Mouse (Mus musculus): ENCODE data around the gene Cys1.

Cys1 gene

DNA sequence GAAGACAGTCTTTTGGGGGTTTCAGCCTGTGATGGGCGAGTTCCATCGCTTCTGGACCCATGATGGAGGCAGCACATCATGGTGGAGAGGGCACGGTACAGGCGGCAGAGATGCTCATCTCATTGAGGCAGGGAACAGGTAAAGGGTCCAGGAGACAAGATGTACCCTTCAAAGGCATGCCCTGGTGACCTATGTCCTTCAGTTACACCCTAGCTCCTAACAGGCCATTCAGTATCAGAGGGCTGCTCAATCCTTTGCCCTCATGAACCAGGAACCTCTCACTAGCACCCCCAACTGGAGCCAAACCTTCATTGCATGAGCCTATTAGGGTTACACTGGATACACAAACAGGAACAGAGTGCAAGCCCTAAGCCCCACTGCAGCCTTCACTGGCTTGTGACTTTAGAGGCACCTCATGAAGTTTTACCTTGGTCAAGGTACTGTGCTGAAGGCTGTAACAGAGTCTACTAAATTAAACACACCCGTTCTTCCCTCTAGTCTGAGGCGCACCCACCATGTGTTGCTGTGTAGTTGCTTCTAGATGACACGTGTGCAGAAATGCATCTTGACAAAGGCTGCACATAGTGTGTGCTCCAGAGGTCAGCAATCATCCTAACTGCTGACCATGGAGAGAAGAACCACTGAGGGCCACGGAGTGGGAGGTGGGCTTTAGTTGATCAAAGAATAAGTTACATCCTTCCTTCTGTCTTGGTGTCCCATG lies 16.0 kb upstream of the Cys1 start:
- DNase-seq, result no peak

DNA sequence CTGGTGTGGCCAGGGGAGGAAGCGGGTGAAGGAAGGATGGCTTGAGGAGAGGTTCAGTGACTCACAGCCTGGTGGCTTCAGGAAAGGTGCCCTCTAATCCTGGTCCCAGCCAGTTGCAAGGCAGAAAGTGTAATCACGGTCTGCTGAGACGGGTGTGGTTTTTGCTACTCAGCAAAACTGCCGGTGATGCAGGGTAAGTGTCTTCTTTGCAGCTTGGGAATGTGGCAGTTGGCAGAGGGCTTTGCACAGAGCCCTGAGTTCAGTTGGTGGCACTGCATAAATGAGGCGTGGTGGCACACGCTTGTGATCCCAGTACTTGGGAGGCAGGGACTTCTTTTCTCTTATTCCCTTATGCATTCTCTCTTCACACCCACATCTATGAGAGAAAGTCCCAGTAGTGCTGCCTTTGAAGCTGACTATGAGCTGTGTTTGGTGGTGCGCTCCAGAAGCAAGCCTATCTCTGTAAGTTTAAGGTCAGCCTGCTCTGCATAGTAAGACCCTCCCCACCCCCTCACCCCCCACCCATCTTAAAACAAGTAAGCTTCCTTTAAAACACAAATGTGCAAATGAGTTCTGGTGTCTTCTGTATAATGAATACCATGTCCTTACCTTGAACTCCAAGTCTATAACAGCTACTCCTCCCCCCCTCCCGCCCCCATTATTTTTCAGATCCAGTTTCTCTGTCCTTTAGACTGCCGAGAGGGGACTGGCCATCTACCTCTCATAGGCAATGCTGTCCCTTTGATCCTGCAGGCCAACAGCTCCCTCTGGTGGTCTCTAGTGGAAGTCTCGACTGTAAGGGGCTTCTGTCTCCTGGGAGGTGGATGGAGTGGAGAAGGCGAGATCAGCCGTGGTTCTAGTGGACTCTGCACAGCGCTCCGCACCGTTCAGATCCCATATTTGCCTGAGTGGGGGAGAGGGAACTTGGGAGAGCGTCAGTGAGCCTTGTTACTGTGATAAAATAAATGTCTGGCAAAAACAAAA lies 15.2 kb upstream of the Cys1 start:
- peak; percentile 78 to 81 for DNase-seq

DNA sequence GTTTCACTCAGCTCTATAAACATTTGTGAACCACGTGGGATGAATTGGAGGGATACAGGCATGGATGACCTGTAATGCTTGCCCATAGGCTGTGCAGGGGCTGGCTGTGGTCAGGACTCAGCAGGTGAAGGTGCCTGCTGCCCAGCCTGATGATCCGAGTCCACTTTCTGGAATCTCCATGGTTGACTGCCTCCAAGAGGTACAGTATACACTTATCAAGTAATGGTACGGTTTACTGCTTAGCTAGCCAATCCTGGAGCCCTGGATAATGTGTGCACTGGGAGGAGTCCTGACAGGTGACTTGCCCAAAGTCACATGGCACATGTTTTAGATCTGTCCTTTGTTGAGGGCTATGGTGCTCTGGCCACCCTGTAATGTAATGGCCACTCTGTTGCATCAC lies 8.7 kb upstream of the Cys1 start:
- DNase-seq, result no peak

DNA sequence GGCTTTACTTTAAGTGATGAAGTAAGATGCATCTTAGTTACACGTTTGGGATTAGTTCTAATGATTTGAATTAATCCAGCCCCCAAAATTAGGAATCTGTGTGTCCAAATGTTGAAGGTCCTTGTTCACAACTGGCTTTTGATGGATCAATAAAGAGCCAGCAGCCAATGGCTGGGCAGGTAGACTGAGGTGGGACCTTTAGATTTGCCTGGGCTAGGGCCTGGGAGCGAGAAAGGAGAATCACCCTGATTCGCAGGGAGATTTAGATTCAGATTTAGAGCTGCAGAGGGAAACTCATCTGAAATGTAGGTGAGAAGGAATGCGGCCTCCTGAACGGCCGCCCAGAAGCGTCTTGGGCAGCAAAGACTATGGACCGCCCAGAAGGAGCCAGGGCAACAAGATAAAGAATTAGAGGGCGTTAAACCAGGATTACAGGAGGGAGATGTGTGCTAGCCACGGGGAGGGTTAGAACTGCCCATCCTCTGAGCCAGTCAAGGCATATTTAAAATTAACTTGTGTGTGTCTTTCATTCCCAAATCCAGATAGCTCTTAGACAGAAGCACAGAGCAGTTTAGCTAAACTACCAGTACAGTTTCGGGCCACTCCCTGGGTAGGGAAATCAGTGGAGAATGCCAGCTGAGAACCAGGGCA lies 5.2 kb upstream of the Cys1 start:
- DNase-seq, result no peak

DNA sequence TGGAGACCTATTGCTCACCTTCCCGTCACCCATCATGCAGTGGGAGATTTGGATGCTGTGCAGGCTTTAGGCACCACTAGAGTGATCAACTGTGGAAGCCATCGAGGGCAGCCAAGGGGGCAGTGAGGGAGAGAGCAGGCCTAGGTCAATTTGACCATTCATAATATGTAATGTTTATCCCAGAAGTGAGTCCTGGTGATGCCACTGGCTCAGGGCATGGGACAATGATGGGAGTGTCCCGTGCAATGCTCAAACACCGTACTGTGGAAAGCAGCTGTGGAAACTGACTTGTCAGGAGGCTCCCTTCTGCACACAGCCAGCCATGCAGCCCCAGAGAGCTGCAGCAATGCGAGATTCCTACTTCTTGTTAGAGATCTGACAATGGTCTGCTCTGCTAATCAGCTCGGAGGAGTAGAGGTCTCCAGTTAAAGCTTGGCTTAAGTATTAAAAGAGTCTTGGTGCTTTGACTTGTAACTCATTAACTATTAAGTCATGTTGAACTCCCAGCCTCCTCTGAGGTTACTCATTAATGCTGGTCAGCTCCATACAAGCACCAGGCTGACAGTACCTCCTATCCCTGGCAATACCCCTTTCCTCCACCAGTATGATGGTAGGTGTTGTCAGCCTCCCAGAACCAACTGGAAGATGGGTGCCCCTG lies 4.6 kb upstream of the Cys1 start:
- no peak for DNase-seq

DNA sequence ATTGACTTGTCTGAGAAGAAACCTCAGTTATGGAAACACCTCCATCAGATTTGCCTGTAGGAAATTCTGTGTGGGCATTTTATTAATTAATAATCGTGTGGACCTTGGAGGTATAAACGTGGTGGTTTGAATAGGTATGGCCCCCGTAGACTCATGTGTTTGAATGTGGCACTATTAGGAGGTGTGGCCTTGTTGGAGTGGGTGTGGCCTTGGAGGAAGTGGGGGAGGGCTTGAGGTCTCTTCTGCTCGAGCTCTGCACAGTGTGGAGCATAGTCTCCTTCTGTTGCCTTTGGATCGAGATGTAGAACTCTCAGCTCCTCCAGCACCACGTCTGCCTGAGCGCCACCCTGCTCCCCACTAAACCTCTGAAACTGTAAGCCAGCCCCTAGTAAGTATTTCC lies 1.8 kb upstream of the Cys1 start:
- no peak for DNase-seq

DNA sequence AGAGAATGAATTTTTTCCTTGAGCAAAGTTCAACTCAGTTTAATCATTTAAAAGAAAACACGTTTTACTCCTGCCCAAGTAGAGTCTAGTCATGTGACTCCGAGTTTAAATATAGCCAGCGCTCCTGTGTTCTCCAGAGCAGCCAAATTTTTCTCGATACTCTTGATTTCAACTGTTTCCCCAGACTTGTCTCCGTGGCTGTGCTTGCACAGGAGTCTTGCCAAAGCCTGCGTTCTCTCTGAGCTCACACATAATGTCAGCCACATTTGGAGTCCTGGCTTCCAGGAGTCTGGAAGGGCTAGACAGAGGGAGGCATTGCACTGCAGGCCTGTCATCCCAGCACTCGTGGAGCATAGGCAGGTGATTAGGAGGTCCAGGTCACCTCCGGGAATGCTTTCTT lies 950 bp upstream of the Cys1 start:
- DNase-seq, result no peak

DNA sequence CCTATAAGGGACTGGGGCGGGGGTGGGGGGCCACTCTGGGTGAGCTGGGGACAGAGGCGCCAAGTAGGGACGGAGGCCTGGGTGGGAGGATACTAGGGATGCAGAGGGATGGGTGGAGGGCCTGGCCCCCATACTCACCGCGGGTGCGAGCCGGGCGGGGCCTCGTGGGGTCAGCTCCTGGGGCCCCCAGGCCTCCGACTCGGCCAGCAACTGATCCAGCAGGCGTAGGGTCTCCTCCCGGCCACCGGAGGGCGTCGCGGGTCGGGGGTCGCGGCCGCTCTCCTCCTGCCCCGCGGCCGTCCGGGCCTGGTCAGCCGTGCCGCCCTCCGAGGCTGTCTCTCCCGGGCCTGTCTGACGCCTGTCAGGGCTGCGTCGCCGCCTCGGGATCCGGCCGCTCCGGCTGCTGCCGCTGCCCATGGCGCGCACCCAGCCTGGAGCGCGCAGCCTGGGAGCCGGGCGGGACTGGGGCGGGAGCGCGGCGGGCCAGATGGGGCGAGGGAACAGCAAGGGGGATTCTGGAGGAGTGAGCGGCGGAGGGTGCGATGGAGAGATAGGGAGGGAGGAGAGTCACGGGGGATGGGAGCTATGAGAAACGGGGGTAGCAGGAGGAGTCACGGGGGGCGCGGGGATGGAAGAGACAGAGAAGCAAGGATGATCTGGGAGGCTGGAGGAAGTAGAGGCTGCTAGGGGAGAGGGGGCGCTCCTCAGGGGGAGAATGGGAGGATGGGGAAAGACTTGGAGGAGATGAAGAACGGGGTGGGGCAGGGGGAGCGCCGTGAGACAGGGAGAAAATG lies 924 bp downstream of the Cys1 start:
- DNase-seq, result peak in 1 of 2 experiments; percentile 14

DNA sequence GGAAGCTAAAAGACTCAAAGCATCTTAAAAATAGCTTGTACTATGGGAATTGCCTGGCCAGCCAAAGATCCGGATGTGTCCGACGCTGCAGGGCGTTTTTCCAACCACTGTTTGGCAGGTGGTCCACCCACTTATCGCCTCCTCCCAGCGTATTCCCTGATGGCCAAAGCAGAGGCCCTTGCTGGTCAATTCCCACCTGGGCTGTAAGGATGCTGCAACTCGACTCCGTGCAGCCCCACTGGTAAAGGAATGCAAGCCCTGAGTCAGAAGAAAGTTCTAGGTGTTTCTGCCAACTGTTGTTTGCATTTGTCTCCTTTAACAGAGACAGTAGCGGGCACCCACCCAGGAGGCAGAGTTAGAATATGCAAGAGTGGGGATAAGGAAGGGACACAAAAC lies 1.5 kb downstream of the Cys1 start:
- no peak for DNase-seq

DNA sequence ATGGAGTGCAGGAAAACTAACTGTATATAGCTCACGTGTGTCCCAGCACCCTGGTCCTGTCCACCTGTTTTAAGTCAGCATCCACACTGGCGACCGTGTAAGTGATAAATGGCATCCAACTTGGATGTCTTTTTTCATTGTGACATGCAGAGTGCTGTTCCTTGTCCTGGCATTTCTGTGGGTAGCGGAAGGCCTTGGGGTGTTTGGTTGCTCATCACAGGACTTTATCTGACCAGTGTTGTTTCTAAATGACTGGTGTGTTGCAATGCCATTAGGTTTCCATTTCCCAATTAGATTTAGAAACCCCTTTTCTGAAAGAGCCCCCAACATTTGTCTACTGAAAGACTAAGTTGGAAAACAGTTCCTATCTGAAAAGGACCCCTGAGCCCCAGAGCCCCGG lies 19.5 kb downstream of the Cys1 start:
- DNase-seq, result no peak

DNA sequence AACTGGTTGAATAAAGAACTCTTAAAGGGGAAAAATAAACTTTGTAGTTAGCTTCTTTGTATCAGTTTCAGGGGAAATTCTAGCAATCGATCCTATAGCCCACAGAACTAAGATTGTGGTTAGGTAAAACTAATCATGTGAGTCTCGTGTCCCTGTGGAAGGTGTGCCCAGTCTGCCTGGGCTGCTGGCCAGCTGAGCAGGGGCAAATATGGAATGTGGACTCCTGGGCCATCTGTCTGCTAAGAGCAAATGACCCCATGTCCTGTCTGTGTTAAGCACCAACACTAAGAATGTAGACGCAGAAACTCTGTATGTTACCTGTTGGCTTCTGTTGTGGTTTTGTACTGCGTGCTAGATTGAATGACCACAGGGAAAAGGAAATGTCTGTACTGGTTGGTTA lies 20.5 kb downstream of the Cys1 start:
- DNase-seq, result no peak

DNA sequence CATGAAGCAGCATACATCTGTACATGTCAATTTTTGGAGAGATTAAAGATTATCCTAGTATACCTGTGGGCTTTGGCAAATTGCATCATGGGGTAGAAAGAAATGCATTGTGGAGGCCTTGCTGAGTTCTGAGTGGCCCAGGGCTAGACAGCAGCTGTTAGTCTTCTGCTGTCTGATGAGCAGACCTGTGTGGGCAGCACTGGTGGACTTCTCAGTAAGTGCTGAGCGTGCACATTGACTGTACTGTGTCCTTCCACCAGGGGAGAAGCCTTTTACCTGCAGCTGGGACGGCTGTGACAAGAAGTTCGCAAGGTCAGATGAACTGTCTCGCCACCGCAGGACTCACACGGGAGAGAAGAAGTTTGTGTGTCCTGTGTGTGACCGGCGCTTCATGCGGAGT lies 21.7 kb downstream of the Cys1 start:
- DNase-seq, result no peak

DNA sequence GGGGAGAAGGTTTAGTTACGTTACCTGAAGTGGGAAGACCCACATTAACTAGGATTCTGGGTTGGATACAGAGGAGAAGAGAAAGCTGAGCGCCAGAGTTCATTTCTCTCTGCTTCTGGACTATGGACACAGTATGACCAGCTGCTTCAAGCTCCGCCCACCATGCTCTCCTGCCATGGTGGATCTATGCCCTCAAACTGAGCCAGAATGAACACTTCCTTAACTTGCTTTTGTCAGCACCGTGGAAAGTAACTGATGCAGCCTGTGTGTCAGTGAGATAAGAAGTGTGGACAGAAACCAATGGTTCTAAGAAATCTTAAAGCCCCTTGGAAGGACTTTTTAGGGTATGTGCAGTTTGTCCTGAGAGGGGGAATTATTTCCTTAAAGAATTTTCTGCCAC lies 22.6 kb downstream of the Cys1 start:
- no peak for DNase-seq

DNA sequence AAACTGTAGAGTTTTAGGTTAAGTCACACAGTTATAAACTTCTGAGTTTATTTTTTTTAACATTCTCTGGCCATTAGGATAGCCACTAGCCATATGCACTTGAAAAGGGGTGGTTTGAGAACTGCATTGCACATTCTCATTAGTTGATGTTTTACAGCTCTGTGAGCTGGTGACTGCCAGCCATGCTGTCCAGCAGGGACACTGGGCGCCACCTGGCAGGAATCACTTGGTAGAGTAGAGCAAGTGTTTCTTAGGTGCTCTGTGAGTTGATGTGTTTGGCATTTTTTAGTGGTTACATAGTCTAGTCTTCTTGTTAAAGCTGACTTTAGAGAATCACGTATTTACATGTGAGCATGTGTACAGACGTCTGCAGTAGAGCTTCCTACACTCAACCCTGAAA lies 25.2 kb downstream of the Cys1 start:
- DNase-seq, result no peak

DNA sequence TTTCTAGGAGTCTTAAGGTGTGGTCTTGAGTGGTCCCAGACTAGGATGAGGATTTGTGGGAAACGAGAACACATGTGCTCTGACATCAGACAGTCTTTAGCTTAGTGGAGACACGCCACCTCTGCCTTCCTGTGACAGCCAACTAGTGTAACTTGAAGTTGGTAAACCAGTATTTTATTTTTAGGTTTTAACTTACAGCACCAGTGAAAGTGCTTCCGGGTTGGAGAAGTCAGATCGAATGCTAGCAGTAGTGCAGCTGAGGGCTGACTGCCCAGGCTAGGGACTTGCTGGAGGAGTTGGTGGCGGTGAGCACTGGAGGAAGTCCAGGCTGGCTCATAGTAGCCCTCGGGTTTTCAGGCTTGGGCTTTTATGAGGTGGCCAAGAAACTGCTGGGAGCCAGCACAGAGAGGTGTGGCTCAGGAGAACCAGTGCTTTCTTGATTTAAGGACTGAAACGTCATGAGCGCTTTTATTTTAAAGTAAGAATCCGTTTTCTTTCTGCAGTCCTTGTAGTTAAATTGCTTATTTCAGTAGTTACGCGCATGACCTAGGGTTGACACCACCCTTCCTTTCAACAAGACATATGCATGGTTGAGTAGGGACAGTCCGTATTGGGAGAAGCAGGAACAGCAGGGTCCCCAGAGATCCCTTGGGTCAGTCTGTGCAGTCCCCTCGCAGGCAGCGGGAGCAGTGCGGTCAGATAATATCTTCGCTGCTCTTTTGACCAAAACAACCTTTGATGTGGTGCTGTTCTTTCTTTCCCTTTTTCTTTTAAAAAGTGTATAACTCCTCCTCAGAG lies 27.3 kb downstream of the Cys1 start:
- no peak for DNase-seq

DNA sequence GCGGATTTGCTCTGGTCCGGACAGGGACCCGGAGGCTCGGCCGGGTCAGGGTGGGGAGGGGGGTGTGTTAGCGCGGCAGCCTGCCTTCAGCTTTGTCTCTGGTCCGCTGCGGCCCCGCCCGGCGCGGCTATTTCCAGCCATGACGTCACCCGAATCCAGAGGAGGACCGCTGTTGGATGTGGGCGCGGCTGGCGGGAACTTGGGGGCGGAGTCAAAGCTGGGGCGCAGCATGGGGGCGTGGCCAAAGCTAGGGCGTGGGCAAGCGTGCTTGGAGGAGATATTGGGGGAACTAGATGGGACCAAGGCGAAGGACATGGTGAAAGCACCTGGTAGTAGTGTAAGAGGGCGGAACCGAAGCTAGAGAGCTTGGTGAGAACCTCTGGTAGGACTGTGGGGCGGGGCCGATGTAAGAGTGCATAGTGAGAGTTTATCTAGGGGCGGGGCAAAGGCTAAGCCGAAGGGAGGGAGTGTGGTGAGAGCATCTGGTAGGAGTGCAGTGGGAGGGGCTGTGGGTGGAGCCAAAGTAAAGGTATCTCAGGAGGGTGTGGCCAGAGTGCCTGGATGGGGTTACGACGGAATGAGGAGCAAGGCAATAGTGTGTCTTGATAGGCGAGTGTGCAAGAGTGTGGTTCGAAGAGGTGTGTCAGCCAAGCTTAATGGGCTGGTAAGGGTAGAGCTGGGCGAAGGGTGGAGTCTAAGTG lies 29.8 kb downstream of the Cys1 start:
- DNase-seq, result peak; percentile 70 to 80

DNA sequence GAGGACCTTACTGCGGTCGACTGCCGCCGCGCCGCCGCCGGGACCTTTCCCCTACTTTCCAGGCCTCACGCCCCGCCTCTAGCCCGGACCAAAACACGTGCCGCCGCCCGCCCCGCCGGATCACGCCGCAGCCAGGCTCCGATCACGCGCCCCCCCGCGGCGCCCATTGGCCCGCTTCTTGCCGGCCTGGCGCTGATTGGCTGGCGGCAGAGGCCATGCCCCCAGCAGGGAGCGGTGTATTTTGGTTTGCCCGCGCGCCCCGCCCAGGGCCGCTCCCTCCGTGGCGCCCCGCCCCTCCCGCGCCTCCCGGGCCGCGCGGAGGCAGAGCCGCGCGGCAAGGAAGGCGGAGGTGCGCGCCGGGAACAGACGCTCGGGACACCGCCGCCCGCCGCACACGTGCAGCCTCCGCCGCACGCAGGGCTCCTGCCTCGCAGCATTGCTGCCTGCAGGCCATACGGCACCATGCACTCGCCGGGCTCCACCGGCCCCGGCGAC lies 30.5 kb downstream of the Cys1 start, which contains the start of gene Klf11:
Gene Klf11, plus strand, starts transcription at position 212 of the 495 bp plus-strand sequence.
- DNase-seq, result peak; percentile 94 to 97

DNA sequence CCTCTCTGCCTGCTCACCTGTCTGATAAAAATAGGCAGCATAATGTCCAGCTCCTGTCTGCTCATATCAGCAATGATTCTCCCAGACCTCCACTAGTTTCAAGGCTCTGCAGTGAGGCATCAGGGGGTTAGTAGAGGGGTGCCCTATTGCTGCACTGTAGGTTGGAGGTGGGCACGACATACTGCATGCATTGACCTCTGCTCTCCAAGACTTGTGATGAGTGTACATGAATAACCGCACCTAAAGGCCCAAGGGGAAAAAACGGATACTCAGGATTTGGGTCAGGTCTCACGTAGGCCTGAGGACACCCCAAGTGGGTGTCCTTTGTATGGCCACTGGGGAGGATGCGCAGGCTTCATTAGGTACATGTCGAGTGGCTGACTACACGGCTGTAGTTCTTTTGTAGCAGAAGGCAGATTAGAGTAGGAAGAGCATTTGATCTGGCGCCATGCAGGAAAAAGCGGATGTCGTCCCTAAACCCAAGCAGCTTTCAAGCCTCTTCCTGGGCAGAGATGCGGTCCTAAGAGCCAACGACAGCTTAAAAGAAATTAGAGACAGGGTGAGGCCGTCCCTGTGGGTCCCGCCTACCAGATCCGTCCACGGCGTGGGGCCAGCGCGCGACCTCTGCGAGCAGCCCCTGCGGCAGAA lies 31.1 kb downstream of the Cys1 start:
- no peak for DNase-seq

DNA sequence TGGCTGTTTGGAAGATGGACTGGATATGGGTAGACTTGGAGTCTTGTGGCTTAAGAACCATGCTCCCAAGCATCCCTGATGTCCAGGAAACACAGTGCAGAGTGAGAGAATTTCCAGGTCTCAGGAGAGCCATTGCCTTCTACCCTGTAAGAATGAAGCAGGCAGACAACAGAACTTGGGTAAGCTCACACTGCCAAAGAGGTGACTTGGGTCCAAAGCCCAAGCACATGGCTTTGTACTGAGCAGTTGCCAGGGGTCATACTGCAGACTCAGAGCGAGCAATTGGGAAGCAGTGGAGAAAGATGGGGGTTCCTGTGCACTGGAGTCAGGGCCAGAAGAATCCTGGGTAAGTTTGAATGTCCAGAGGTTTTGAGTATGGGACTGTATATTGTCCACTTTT lies 33.5 kb downstream of the Cys1 start:
- DNase-seq, result no peak

DNA sequence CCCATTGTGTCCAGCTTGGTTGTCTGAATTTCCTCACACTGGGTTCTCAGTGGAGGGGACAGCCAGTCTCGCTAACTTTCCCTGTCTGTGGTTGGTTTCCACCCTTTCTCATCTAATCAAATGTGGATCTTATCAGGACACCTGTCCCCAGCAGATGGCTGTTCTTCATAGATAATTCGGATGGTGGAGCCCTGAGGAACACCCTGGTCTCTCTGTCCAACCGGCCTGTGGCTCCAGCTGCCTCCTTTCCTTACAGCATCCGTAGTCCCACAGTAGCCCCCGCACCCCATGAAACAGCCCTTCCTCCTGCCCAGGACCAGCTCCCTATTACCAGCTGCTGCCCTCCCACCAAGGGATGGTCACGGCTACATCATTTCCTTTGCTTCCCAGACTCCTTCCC lies 35.7 kb downstream of the Cys1 start:
- DNase-seq, result no peak

All from cerebellum, postnatal 36 days (tissue).